Mouse (Mus musculus) inflammation-experienced regulatory T-cells, adult 6 months (primary cell): ENCODE measurements around the gene Krt6b. TPM values are rescaled to one million over a fixed set of nuclear protein-coding genes. Genes with fewer than 3 reads are reported as not detected.
"Not testable (repeated sequence)": the region's sequence is repeated elsewhere in the genome, so short reads cannot be mapped to it uniquely, and the experiment has no call there.

Experiments
- ATAC-seq: one replicate; pipeline ENCODE4 v1.8.0; 2017
- polyA plus RNA-seq, 3 experiments: library from polyadenylated mRNA; unstranded; fragments of 100-300 nt; shearing (Covaris generic); gene quantifications; one replicate each; pipeline ENCODE4 v1.2.1; 2017

Krt6b gene
- under 1 TPM in 1 of 3 experiments, not detected in 2; 0.16 TPM for polyA plus RNA-seq

DNA sequence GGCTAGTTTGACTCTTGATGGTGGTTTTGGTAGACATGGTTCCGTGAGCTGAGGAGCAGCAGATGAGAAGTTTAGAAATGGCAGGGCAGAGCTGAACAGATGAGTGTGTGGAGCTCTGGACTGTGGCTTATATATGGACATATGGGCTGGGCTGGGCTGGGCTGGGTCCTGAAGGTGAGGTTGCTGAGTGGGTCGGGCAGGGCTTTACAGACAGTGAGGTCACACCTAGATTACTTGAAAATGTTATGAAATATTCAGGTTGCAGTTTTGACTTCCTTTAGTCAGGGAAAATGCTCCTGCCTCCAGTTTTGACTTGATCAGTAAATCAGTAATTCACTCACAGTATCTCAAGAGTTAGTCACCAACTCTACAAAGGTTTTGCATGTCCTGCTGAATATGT lies at the start of gene Krt6b:
Gene Krt6b (minus strand): TSS at position 101 of the 400 bp plus-strand sequence.
- no peak for ATAC-seq

DNA sequence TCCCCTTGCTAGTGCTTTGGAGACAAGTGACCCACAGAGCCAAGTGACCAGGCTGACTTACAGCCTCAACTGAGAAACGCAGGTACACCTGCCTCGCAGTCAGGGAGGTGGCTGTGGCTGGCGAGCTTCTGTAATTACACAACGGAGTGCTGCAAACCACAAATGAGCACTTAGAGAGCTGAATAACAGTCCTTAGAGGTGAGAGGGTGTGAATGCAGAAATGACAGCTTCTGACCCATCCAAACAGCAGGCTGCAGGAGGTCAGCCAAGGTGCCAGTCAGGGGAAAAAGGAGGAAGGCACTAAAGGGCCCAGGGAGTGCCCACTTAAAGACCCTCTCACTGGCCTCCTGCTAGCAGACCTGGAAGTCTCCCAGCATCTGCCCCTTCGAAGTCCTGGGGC lies 44.6 kb upstream of the Krt6b start:
- ATAC-seq: no peak

DNA sequence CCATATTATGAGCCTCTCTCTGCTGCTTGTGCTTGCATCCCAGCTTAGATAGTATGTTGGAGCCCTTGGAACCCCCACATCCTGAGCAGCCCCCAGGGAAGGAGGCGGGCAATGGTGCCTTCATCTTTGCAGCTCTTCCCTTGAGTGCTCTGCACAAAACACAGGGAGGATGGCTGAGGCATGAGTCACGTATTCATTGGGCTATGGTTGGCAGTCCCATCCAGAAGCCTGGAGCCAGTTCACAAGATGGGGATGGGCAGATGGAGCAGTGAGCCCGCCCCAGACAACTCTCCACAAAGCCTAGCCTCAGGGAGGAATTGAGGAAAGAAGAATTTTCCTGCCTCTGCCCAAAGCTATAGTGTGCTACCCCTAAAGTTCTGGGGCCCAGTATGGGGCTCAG lies 35.7 kb upstream of the Krt6b start:
- no peak for ATAC-seq

DNA sequence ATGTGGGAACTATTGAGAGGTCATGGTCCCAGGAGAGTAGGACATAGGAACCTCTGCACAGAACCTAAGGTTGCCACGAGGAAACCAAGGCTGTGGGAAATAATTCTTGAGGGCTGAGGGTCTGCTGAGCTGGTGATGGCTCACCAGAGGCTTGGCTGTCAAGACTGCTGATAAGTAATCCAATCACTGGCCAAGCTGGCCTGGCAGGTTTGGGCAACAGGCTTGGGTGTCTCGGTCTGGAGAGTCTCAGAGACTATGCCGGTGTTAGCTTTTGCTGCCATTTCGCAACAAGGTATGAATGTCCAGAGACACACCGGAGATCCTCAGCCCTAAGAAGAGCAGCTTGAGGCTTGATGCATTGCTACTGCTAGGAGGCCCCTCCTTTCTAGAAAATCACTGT lies 34.3 kb upstream of the Krt6b start:
- no peak for ATAC-seq

DNA sequence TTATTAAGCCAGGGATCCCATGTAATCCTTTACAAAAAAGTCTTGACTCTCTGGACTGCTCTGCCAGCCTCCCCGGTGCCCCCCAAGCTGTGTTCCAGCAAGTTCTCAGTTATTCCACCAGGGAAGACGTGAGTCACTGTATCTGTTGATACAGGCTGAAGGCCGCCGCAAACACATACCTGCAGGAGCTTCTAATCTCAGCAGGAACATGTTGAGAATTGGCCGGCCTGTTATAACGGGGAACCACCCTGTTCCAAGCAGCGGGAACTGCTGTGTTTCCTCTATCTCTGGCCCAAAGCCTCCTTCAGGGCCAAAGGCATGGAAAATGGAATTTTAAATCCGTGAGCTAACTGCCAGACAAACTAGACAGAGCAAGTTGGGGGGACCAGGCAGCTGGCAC lies 33.6 kb upstream of the Krt6b start:
- ATAC-seq: no peak

DNA sequence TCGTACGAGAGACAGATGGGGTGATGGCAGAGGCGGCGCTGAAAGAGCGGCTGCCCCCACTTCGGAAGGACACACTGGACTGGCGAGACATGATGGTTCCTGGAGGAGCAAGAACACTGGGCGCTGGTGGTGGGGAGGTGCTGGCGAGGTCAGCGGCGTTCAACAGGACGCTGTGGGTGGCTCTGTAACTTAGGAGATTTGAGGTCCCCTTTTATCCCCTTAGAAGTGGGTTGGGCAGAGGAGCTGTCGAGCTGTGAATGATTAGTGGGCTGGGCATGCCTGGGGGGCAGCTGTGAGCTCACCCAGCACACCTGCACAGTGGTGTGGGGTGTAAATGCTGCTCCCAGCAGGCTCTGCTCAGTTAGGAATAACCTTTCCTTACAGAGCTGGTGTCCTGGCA lies 32.6 kb upstream of the Krt6b start, which contains the start of gene Krt5:
Gene Krt5 (minus strand): TSS at position 179 of the 400 bp plus-strand sequence.
- ATAC-seq: no peak

DNA sequence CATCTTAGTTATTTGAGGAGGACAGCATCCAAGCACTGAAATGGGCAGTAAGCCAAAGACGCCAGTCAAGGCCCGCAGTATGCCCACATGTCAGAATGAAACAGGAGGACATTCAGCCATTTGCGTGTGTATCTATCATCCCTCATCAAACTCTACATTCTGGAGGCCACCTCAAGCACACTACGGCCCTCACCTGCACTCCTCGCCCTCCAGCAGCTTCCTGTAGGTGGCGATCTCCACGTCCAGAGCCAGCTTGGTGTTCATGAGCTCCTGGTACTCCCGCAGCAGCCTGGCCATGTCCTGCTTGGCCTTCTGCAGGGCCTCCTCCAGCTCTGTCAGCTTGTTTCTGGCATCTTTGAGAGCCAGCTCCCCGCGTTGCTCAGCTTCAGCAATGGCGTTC lies 28.6 kb upstream of the Krt6b start:
- no peak for ATAC-seq

DNA sequence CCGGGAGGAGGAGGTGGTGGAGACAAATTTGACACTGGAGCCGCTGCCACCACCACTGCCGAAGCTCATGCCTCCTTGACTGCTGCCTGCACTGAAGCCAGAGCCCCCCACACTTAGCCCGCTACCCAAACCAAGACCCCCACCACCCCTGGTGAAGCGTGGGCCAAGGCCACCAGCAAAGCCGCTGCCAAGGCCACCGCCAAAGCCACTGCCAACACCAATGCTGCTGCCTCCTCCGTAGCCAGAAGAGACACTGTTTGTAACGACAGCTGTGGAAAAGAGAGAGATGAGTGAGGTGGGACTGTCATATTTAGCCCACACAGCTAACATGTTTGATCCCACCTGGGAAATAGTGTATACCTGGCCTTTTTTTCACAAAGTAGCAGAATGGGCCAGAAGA lies 27.4 kb upstream of the Krt6b start:
- no peak for ATAC-seq

DNA sequence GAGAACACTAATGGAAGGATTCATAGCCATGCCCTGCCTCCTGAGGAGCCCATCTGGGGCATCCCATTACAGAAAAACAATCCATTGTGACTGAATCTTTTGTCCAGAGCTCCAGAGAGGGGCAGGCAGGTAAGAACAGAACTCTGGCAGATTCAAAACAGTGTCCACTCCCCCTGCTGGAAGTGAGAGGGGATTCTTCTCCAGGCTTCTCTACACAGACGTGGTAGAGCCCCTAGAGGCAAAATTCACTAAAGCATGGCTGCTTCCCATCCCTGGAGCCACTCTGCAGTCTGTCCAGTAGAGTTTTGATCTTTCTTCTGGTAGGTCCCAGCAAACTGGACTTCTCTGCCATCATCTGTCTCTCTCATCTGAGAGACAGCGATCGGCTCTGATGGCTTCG lies 24.0 kb upstream of the Krt6b start:
- no peak for ATAC-seq

DNA sequence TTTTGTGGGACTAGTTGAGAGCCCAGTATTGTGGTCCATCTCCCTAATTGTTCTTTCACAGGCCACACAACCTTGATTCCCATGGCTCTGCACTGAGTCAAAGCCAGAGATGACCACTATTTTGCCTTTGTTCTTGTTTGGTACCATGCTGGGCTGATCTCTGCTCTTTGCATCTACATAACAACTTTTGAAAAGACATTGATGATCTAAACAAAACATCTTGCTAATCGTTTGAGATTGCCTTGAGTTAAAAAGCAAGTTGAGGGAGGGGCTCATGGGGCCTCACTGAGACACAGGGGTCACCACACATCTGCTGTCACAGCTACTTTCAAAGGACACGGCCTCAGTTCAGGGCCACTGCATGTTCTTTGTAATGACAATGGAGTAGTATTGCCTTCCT lies 22.3 kb upstream of the Krt6b start:
- no peak for ATAC-seq

DNA sequence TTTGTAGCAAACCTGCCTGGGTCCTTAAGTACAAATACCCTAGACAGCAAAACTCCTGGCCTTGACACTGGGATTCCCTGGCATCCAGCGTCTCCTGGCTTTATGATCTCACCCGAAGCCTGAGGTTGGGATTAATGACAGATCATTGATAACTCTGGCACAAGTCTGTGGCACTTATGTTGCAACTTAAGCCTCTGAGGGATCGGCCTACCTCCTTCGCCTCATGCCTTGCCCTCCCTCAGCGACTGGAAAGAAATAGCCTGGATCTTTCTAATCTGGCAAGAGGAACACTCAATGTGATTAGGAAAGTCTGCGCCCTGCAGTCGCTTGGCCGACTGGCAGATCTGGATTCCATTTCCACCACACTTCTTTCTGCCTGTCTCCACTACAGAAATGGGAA lies 19.8 kb upstream of the Krt6b start:
- no peak for ATAC-seq

DNA sequence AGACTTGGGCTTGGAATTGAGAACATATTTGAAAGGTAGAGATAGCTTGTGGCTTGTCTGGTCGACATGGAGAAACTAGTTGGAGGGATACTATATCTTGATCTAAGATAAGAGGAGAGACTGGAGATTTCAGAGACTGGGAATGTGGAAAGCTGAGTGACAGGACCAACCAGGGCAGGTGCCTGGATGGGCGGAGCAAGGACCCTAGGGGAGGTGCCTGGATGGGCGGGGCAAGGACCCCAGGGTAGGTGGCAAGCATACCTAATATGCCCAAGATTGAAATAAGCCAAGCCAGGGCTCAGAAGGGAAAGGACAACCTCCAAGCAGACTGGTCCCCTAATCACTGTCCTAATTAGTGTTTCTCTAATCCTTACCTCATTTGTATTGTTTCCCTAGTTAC lies 19.1 kb upstream of the Krt6b start:
- ATAC-seq: no peak

DNA sequence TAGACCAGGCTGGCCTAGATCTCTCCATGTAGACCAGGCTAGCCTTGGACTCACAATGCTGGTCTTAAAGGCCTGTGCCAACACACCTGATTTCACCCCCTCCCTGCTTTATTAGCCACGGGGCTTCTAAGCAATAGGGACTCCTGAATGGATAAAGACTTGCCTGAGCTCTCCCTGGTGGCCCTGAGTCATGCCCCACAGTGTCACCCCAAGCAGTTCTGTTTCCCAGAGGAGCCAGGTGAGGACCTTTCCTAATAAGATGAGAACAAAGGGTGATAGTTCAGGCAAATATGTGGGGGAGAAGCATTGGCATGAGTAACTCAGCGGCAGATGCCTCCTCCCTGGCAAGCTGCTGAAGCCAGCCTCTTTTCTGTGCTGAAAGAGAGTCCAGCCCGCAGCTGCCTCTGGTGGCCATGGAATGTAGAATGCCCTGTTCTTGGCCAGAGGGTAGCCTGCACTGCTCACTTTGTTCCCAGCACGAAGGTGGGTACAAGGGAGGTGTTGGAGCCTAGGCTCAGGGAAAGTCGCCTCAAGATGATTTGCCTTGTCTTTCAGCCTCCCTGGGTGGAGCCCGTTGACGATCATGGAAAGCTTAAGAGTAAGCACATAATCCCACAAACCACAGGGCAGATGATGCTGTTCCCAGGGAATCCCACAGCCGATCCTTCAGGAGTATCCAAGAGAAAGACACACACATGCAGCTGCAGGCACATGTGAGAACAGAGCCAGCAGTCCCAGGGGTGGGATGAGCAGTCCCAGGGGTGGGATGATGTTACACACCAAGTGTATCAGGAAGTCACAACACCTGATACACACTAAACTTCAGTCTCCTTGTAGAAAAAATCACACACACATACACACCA lies 17.5 kb upstream of the Krt6b start:
- no peak for ATAC-seq

DNA sequence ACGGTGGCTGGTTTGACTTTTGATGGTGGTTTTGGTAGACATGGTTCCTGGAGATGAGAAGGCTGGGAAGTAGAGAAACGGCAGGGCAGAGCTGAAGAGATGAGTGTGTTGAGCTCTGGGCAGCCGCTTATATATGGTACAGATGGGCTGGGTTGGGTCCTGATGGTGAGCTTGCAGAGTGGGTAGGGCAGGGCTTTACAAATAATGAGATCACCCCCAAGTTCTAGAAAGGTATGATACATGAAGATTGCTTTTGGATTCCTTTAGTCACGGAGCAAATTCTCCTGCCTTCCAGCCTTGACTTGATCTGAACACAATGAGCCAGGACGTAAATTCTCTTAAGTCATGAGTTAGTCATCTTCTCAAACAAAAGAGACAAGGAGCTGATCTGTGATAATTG lies 14.1 kb upstream of the Krt6b start, which contains the start of gene Krt6a:
Gene Krt6a (minus strand): TSS at position 101 of the 400 bp plus-strand sequence.
- ATAC-seq: no peak

DNA sequence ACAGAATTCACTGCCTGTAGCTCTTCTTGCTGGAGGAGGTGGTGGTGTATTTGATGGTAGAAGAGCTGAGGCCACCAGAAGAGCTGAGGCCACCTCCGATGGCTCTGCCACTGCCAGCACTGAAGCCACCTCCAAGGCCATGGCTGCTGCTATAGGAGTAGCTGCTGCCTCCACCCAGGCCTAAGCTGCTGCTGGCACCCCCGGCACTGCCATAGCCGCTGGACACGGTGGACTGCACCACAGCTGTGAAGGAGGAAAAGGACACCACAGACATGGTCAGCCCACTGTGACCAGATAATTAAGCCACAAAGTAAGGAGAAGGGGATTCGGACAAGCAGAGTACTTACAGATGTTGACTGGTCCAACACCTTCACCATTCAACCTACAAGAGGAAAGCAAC lies 10.4 kb upstream of the Krt6b start:
- ATAC-seq: not testable (repeated sequence)

DNA sequence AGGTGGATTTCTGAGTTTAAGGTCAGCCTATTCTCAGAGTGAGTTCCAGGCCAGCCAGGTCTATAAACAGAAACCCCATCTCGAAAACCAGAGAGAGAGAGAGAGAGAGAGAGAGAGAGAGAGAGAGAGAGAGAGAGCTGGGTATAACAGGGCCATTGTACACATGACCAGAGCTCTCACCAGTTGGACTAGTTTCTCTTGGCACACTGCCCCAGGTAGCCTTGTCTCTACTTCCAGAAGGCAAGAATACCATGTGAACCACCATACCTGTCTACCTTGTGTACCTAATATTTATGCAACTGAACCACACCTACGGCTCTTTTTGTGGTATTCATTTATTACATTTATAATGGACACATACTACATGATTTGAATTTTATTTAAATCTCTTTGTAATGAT lies 8.1 kb upstream of the Krt6b start:
- ATAC-seq: no peak

DNA sequence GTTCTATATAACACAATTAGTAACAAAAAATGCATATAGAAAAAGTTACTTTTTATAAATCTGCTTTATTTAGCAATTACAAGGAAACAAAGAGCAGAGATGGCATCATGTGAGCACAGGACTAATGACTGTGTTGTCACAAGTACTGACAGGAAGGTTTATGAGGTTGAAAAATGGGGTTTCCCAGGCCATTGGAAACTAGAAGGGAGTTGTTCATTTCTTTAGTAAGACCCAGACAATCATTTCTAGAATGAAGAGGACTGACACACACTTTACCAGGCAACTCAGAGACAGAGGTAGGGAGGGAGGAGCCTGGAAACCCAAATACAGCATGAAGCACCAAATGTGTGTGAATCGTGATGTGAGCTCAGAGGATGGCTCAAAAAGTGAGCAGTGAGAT lies 4.1 kb downstream of the Krt6b start:
- ATAC-seq: no peak

DNA sequence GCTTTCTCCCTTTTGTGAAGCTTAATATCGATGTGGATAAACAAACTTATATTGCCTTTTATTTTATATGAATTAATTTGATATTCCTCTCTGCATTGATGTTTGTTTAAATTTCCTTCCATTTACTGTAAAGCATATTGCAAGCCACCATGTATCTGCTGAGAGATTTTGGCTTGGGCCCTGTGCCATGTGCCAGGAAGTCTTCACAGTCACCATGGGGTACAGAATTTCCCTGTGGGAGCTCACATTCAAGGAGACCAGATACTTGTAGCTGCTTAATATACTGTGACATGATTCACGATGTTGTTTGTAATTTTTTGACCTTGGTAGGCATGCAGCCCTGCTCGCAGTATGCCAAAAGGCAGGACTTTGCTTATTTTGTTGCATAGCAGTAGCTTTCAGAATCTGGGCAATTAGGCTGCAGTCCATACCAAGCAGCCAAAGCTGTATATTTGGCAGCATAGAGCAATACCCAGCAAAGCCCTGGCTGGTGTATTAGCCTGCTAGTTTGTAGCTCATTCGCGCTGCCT lies 27.3 kb downstream of the Krt6b start:
- ATAC-seq: no peak

DNA sequence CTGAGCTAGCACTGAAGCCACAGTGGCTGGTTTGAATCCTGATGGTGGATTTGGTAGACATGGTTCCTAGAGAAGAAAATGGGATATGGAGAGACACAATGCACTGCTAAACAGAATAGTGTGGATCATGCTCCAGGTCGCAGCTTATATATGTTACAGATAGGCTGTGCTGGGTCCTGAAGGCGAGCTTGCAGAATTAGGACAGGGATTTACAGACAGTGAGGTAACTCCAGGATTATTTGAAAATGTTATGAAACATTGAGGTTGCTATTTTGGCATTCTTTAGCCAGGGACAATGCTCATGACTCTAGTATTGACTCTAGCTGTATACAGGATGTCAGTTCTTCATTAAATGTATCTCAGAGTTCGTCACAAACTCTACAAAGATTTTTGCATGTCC lies 32.8 kb downstream of the Krt6b start, which contains the start of gene Gm5478:
Gene Gm5478 (minus strand): TSS at position 101 of the 400 bp plus-strand sequence.
- no peak for ATAC-seq

DNA sequence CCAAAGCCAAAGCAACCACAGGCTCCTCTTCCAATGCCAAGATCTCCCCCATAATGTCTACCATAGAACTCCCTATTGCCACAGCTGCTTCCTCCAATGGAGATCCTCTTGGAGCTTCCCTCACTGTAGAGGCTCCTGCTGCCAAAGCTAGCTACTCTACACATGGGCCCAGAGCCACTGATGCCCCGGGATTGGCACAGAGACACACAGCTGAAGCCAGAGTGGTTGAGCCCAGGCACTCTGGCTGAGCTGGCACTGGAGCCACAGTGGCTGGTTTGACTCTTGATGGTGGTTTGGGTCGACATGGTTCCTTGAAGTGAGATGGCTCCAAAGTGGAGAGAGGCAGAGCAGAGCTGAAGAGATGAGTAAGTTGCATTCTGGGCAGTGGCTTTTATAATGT lies 52.2 kb downstream of the Krt6b start, which contains the start of gene Gm5414:
Gene Gm5414 (minus strand): TSS at position 305 of the 400 bp plus-strand sequence.
- ATAC-seq: no peak
